In genomic region chr17:27131240-27131665, GRCm38 (mm10) we compare ENCODE assay signal across 12 mouse cellular contexts. TPM values are rescaled to one million over a fixed set of nuclear protein-coding genes. Genes with fewer than 3 reads are reported as not detected.
DNase-seq lines count a peak whose midpoint lies in the region; ATAC-seq and TF ChIP-seq lines count a peak whose summit lies in the region.
"Had no signal": no experiment of that assay in that cellular context is flagged by ENCODE, and none has a peak within 500 bp of the region (broad histone marks: within the 10 kb centered on the region; RNA-seq: fewer than 3 reads in every experiment).

No protein-coding gene starts in this region.

- 0 out of 2 replicates have a peak, but pooled peaks have one; percentile 18 for ATAC-seq in kidney, postnatal 0 days (replicated peaks; ENCODE audit: low FRiP score, low read depth)
- no peak for ATAC-seq in liver, embryonic 11.5 days (replicated peaks; ENCODE audit: low FRiP score)

- WGBS in kidney, postnatal 0 days = 64% methylated on average over 10 of the region's 10 CpGs
- WGBS in limb, embryonic 10.5 days = 89% methylated on average over 10 of the region's 10 CpGs
- WGBS in liver, embryonic 11.5 days = 88% methylated on average over 10 of the region's 10 CpGs

- no peaks in the 10 kb centered on the region for H3K27me3 ChIP-seq in kidney, postnatal 0 days (ENCODE audit: insufficient read depth, low read length)
- H3K27me3 ChIP-seq in limb, embryonic 10.5 days (ENCODE audit: low read depth, poor library complexity, severe bottlenecking) = no peaks in the 10 kb centered on the region
- 0 out of 2 replicates have a peak, but pooled peaks cover 2% of the 10 kb centered on the region for H3K27me3 ChIP-seq in liver, embryonic 11.5 days (replicated peaks; ENCODE audit: control insufficient read depth, insufficient read depth, low read length)
- H3K27me3 ChIP-seq: lung, embryonic 15.5 days; stomach, embryonic 15.5 days had no signal

- no peak overlapping the region for H3K27ac ChIP-seq in kidney, postnatal 0 days
- H3K27ac ChIP-seq in limb, embryonic 10.5 days = peak overlapping the region; percentile 63; the same call in 1 of the 2 replicates
- no peak overlapping the region for H3K27ac ChIP-seq in liver, embryonic 11.5 days (ENCODE audit: low read depth, low read length)
- H3K27ac ChIP-seq: lung, embryonic 15.5 days; stomach, embryonic 15.5 days had no signal

- no peak for TF ChIP-seq CTCF in kidney, postnatal 0 days (IDR thresholded peaks at IDR 0.05; ENCODE audit: low read depth)

- H3K9ac ChIP-seq in kidney, postnatal 0 days (ENCODE audit: low read depth, low read length) = no peak overlapping the region
- no peak overlapping the region for H3K9ac ChIP-seq in liver, embryonic 11.5 days (ENCODE audit: low read depth, low read length)
- H3K9ac ChIP-seq: lung, embryonic 15.5 days; stomach, embryonic 15.5 days had no signal

- peaks cover 33% of the 10 kb centered on the region for H3K4me1 ChIP-seq in kidney, postnatal 0 days (replicated peaks; ENCODE audit: insufficient read depth, low read length)
- peaks cover 60% of the 10 kb centered on the region for H3K4me1 ChIP-seq in limb, embryonic 10.5 days
- H3K4me1 ChIP-seq in liver, embryonic 11.5 days (replicated peaks; ENCODE audit: control insufficient read depth, insufficient read depth, low read length) = peaks cover 32% of the 10 kb centered on the region

- no peak overlapping the region for H3K4me2 ChIP-seq in kidney, postnatal 0 days (ENCODE audit: low read length)
- H3K4me2 ChIP-seq in liver, embryonic 11.5 days = no peak overlapping the region
- H3K4me2 ChIP-seq: lung, embryonic 15.5 days; stomach, embryonic 15.5 days had no signal

- peak; percentile 89 to 91 for DNase-seq in adrenal gland, adult (ENCODE audit: inconsistent age in 2 of 2, low spot score in 1 of 2)
- no peak for DNase-seq in adrenal gland, postnatal 4 days (ENCODE audit: low spot score in 2 of 2)
- DNase-seq in kidney, postnatal 0 days (ENCODE audit: low spot score) = peak; percentile 85
- no peak for DNase-seq in kidney, adult 18-20 months
- DNase-seq in NIH3T3 (ENCODE audit: low read depth) = peak; percentile 73
- no peak for DNase-seq in limb, embryonic 10.5 days (ENCODE audit: low spot score)
- no peak for DNase-seq in liver, embryonic 11.5 days (ENCODE audit: low spot score)
- DNase-seq in layer of hippocampus, postnatal 36 days = no peak
- DNase-seq: cerebellum, adult 11 months had no signal

- H3K4me3 ChIP-seq in kidney, postnatal 0 days (replicated peaks; ENCODE audit: low read depth, low read length) = no peak overlapping the region
- no peak overlapping the region for H3K4me3 ChIP-seq in limb, embryonic 10.5 days
- no peak overlapping the region for H3K4me3 ChIP-seq in liver, embryonic 11.5 days (ENCODE audit: low read depth, low read length)
- H3K4me3 ChIP-seq: lung, embryonic 15.5 days; stomach, embryonic 15.5 days had no signal

- H3K9me3 ChIP-seq in kidney, postnatal 0 days (replicated peaks; ENCODE audit: low read length) = no peaks in the 10 kb centered on the region
- no peaks in the 10 kb centered on the region for H3K9me3 ChIP-seq in limb, embryonic 10.5 days (replicated peaks)
- no peaks in the 10 kb centered on the region for H3K9me3 ChIP-seq in liver, embryonic 11.5 days (ENCODE audit: control insufficient read depth, low read length)
- H3K9me3 ChIP-seq: lung, embryonic 15.5 days; stomach, embryonic 15.5 days had no signal

- H3K36me3 ChIP-seq in kidney, postnatal 0 days (ENCODE audit: insufficient read depth, low read length) = 0 out of 2 replicates have a peak, but pooled peaks cover 6% of the 10 kb centered on the region
- H3K36me3 ChIP-seq in limb, embryonic 10.5 days = peaks cover 38% of the 10 kb centered on the region
- H3K36me3 ChIP-seq in liver, embryonic 11.5 days (ENCODE audit: control insufficient read depth, insufficient read depth, low read length) = peaks cover 3% of the 10 kb centered on the region; the same call in 1 of the 2 replicates
- H3K36me3 ChIP-seq: lung, embryonic 15.5 days; stomach, embryonic 15.5 days had no signal

RNA-seq across cellular contexts. Expression of gene Uqcc2, which starts 2.5 kb away (rescaled TPM):
- total RNA-seq in adrenal gland, postnatal 4 days (2021) = 100 to 1,000 TPM; 128 to 138 TPM
- polyA plus RNA-seq in kidney, postnatal 0 days (2015; fragmentation: Nextera tagmentation; extraction: Ambion mirVana) = 286 and 315 TPM in 2 replicates
- polyA plus RNA-seq in limb, embryonic 10.5 days (2016; fragmentation: Nextera tagmentation; extraction: Ambion mirVana) = 400 and 433 TPM in 2 replicates
- polyA plus RNA-seq in liver, embryonic 11.5 days (2014; fragmentation: Nextera tagmentation; extraction: Ambion mirVana) = 386 and 413 TPM in 2 replicates
- total RNA-seq in layer of hippocampus, postnatal 36 days (2021) = 100 to 1,000 TPM; 205 to 207 TPM

RNA-seq across cellular contexts. Expression of gene Ip6k3, which starts 36.3 kb away (rescaled TPM):
- 1 to 10 TPM; 1.1 to 2.3 TPM for total RNA-seq in adrenal gland, postnatal 4 days (2021)
- polyA plus RNA-seq in kidney, postnatal 0 days (2015; fragmentation: Nextera tagmentation; extraction: Ambion mirVana) = 0.18 and 0.43 TPM in 2 replicates
- polyA plus RNA-seq in limb, embryonic 10.5 days (2016; fragmentation: Nextera tagmentation; extraction: Ambion mirVana) = not detected in 2 replicates
- polyA plus RNA-seq in liver, embryonic 11.5 days (2014; fragmentation: Nextera tagmentation; extraction: Ambion mirVana) = 0.11 TPM in 1 of 2 replicates, not detected in the other
- under 1 TPM in 1 of 2 experiments, not detected in 1; 0.27 TPM for total RNA-seq in layer of hippocampus, postnatal 36 days (2021)
- total RNA-seq: MEL had no signal

Comparison
In these comparisons a context has a peak if more than half of its experiments do, and no peak if none do; other contexts are left out.
1. DNase-seq: peak in adrenal gland, adult (2 of 2), kidney, postnatal 0 days (single experiment) and NIH3T3 (single experiment); none in adrenal gland, postnatal 4 days (0 of 2), kidney, adult 18-20 months (single experiment), limb, embryonic 10.5 days (single experiment), liver, embryonic 11.5 days (single experiment) and layer of hippocampus, postnatal 36 days (0 of 2).